Mouse (Mus musculus) embryonic fibroblast, embryonic 13.5 days (primary cell): Measurements from ENCODE around the gene Cnbp.

Source experiments
- CTCF ChIP-seq: IDR thresholded peaks from 2 replicates; pipeline ENCODE4 v1.5.1; 2011; ENCODE audit warnings: mild to moderate bottlenecking, control low read depth, low read length, moderate library complexity, borderline replicate concordance; ENCODE audit not compliant: insufficient read depth
- POLR2A ChIP-seq: IDR thresholded peaks from 2 replicates; pipeline ENCODE4 v1.6.1; 2011; ENCODE audit warnings: low read depth, mild to moderate bottlenecking, control low read depth, low read length, moderate library complexity

GRCm38 (mm10) chr6:87870440-87870839 is 19.5 kb upstream of the Cnbp start:
- TF ChIP-seq CTCF (no peak), POLR2A (no peak)
